Mouse (Mus musculus): Measurements from ENCODE around the gene 1520401A03Rik.

1520401A03Rik gene

GRCm38 (mm10) chr17:23703301-23703700 lies 19.3 kb downstream of the 1520401A03Rik start:
- DNase-seq (ENCODE audit: inconsistent ontology term), result no peak

DNA sequence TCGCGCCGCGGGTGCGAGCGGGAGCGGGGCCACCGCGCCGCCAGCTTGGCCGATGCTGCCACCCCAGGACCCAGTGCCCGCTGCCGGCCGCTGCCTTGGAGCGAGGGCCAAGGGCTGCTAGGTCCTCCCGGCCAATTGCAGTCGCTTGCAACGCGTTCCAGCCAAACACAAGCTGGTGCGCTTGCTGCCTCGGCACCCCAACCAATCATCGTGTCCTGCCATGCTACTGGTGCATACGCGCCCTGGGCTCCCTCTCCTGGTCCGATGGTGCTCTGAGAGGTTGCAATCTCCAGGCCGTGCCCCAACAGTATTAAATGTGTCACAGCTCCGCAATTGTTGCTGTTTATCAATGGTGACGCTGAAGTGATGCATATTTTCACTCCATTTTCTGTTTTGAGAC lies 22.5 kb downstream of the 1520401A03Rik start:
- DNase-seq (ENCODE audit: inconsistent ontology term), result peak; percentile 94

- DNase-seq (ENCODE audit: inconsistent ontology term), result peak; percentile 65
Observed at GRCm38 (mm10) chr17:23699131-23700077, 23.2 kb downstream of the 1520401A03Rik start.

GRCm38 (mm10) chr17:23695801-23696200 lies 26.8 kb downstream of the 1520401A03Rik start:
- no peak for DNase-seq (ENCODE audit: inconsistent ontology term)

- DNase-seq (ENCODE audit: inconsistent ontology term), result no peak
Observed at GRCm38 (mm10) chr17:23694491-23694890, 28.1 kb downstream of the 1520401A03Rik start.

DNA sequence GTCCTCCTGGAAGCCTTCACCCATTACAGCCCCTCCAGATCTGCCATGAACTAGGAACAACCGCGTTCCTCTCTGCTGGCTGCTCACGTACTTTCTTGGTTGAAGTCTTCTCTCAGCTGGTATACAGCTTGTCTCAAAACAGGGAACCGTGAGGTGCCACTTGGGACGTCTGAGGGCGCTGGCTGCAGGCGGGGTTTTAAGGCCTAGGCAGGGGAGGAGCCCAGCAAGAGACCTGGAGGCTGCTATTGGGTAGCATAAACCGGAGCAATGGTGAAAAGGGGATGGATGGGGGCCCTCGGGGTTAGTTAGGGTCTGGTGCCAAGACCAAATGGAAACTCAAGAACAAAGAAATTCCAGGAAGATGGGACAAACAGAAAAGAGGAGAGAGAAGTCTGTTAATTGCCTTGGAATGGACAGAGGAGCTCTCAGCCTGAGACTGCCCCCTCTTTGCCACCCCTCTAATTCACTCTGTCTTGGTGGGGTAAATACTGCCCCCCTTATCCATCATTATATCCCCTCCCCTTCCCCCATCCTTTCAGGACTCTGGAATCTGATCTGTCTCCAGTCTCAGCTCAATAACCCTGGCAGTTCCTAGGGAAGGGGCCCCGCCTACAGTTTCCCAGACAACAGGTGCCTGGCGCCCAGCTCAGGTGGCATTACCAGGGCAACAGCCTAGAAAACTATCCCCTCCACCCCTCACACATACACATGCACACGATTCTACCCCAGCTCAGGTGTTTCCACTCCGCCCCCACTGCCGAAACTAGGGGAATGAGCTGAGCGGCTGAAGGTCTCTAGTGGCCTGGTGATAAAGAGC lies 38.5 kb downstream of the 1520401A03Rik start, which contains the start of gene Cldn9:
Gene Cldn9 (minus strand): TSS at position 171 of the 817 bp plus-strand sequence.
- no peak for DNase-seq (ENCODE audit: inconsistent ontology term)

DNA sequence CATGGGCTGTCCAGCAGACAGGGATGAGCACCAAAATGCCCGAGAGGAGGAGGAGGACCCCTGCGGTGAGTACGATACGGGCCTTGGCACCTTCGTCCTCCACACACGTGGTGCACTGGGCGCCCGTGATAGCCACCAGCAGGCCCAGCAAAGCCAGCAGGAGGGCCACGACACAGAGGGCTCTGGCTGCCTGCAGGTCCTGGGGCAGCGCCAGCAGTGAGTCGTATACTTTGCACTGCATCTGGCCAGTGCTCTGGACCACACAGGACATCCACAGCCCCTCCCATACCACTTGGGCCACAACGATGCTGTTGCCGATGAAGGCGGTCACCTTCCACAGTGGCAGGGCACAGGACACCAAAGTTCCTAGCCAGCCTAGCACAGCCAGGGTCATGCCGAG lies 39.4 kb downstream of the 1520401A03Rik start:
- DNase-seq (ENCODE audit: inconsistent ontology term), result no peak

- no peak for DNase-seq (ENCODE audit: inconsistent ontology term)
Observed at GRCm38 (mm10) chr17:23682530-23682929, 40.1 kb downstream of the 1520401A03Rik start.

- no peak for DNase-seq (ENCODE audit: inconsistent ontology term)
Observed at GRCm38 (mm10) chr17:23682092-23682491, 40.5 kb downstream of the 1520401A03Rik start.

DNA sequence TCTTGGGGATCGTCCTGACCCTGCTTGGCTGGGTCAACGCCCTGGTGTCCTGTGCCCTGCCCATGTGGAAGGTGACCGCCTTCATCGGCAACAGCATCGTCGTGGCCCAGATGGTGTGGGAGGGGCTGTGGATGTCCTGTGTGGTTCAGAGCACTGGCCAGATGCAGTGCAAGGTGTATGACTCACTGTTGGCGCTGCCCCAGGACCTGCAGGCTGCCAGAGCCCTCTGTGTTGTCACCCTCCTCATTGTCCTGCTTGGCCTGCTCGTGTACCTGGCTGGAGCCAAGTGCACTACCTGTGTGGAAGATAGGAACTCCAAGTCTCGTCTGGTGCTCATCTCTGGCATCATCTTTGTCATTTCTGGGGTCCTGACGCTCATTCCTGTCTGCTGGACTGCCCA lies 41.5 kb downstream of the 1520401A03Rik start:
- no peak for DNase-seq (ENCODE audit: inconsistent ontology term)

DNA sequence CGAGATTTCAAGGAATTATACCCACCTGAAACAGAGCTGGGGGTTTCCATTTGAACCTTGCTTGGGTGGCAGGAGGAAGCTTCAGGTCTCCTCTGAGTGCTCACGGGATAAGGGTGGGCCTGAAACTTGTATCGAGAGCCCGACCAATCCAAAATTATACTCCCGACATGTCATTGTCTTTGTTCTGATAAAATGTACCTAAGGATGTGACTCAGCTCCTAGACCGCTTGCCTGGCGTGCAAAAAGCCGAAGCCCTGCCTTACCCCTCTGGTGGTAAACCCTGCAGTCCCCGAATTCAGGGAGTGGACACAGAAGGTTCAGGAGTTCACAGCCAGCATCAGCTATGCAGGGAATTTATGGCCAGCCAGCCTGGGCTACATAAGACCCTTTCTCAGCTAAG lies 42.2 kb downstream of the 1520401A03Rik start:
- no peak for DNase-seq (ENCODE audit: inconsistent ontology term)

GRCm38 (mm10) chr17:23679127-23679835 lies 43.3 kb downstream of the 1520401A03Rik start, which contains the start of gene Cldn6:
Cldn6 (plus strand) TSS chr17:23679249.
- no peak for DNase-seq (ENCODE audit: inconsistent ontology term)

DNA sequence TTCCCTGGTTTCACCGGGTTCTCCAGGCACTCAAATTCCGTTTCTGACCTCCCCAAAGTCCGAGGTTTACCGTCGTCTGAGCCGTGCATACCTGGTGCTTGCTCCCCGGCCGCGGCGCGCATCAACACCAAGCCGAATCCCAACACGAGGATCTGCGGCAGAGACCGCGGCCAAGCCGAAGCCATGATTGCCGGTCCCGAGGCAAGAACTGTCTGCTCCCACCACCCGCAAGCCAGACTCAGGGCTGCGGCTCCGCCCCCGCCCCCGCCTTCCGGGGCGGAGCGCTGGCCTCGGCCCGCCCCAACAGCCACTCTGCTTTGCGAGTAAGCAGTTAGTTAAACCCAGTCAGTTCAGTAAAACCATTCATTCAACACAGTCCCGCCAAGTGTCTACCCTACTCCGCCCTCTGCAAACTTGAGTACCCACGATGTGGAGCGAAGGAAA lies 45.3 kb downstream of the 1520401A03Rik start, which contains the start of gene Tnfrsf12a:
Gene Tnfrsf12a (minus strand): TSS at position 233 of the 444 bp plus-strand sequence.
- peak; percentile 96 for DNase-seq (ENCODE audit: inconsistent ontology term)

- DNase-seq (ENCODE audit: inconsistent ontology term), result peak; percentile 96
Observed at GRCm38 (mm10) chr17:23676473-23677031, 46.0 kb downstream of the 1520401A03Rik start.

- DNase-seq (ENCODE audit: inconsistent ontology term), result peak; percentile 98
Observed at GRCm38 (mm10) chr17:23675564-23676281, 46.9 kb downstream of the 1520401A03Rik start.

- peak; percentile 97 for DNase-seq (ENCODE audit: inconsistent ontology term)
Observed at GRCm38 (mm10) chr17:23675127-23675526, 47.5 kb downstream of the 1520401A03Rik start.

- DNase-seq (ENCODE audit: inconsistent ontology term), result peak; percentile 56
Observed at GRCm38 (mm10) chr17:23674271-23674952, 48.2 kb downstream of the 1520401A03Rik start.

DNA sequence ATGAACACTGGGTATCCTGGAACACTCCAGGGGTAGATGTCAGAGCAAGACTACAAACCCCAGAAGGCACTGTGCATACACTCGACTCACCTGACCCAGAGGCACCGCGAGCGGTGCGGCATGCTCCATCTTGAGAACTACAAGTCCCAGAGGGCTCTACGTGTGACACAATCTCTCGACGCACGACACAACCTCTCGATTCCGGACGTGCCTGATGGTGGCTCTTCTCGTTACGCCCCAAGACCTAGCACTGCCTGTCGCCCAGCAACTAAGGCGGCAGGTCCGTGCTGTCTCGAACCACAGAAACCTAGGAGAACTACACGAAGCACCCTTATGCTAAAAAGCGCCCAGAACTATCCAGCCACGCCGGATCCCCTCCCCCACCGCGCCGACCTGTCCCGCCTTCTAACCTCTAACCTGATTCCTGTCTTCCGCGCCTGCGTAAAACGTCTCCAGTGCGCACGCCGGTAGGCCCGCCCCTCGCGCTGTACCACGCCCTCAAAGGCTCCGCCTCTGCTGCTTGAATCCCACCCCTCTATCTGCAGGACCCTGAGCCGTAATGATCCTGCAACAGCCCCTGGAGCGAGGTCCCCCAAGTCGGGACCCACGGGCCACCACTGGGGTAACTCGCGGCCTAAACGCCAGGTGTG lies 49.0 kb downstream of the 1520401A03Rik start, which contains the start of the genes Hcfc1r1 and Thoc6:
Gene Hcfc1r1 (plus strand): TSS at position 173 of the 650 bp plus-strand sequence.
Gene Thoc6 (minus strand): TSS at position 459 of the 650 bp plus-strand sequence.
- peak; percentile 93 for DNase-seq (ENCODE audit: inconsistent ontology term)

- DNase-seq (ENCODE audit: inconsistent ontology term), result no peak
Observed at GRCm38 (mm10) chr17:23672761-23673160, 49.8 kb downstream of the 1520401A03Rik start.

Data from Muller cell, postnatal 12 days (primary cell).